Comparison of ENCODE assay signal across 24 mouse cellular contexts in the genomic region with DNA sequence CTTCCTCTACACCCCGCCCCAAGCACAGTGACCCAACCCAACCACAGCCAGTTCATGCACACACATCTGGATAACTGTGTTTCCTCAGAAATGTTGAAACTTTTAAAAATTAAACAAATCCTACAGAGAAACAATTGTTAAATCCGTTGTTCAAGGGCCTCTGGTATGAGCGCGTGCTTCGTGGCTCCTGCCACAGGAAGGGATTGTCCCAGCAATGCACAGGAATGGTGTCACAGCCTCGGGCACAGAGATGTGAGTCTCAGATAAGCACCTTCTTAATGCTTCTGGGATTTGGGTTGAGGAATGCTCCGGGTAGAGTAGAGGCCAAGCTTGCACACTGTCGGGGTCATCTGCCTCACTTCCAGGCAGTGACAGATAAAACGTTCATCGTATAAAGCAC. TPM values are rescaled to one million over a fixed set of nuclear protein-coding genes. Genes with fewer than 3 reads are reported as not detected.
DNase-seq lines count a peak whose midpoint lies in the region; ATAC-seq and TF ChIP-seq lines count a peak whose summit lies in the region.
"Had no signal": no experiment of that assay in that cellular context is flagged by ENCODE, and none has a peak within 500 bp of the region (broad histone marks: within the 10 kb centered on the region; RNA-seq: fewer than 3 reads in every experiment).

No protein-coding gene starts in this region.

- intact Hi-C loops in heart, adult 2 months (cut with DNase I), result no loop called here
- intact Hi-C loops in heart, postnatal 25 days (cut with DNase I), result loop anchor here (2.0 kb wide), 1 partner anchor 49 kb away; no protein-coding TSS in a partner anchor

- H3K9ac ChIP-seq in heart, adult 2 months (ENCODE audit: low read depth, low read length), result no peak overlapping the region
- no peak overlapping the region for H3K9ac ChIP-seq in intestine, embryonic 15.5 days
- H3K9ac ChIP-seq in intestine, postnatal 0 days (ENCODE audit: low read depth, low read length), result no peak overlapping the region
- no peak overlapping the region for H3K9ac ChIP-seq in lung, postnatal 0 days (replicated peaks; ENCODE audit: low read depth)
- H3K9ac ChIP-seq in stomach, postnatal 0 days (ENCODE audit: low read length), result no peak overlapping the region
- H3K9ac ChIP-seq: embryonic facial prominence, embryonic 12.5 days; liver, postnatal 0 days; neural tube, embryonic 15.5 days; stomach, embryonic 15.5 days had no signal

- no peaks in the 10 kb centered on the region for H3K79me2 ChIP-seq in heart, adult 2 months (replicated peaks; ENCODE audit: control insufficient read depth, insufficient read depth, low read length)

- H3K27me3 ChIP-seq in heart, adult 2 months (ENCODE audit: control insufficient read depth, insufficient read depth, low read length), result no peaks in the 10 kb centered on the region
- no peaks in the 10 kb centered on the region for H3K27me3 ChIP-seq in intestine, embryonic 15.5 days (replicated peaks)
- H3K27me3 ChIP-seq in intestine, postnatal 0 days (replicated peaks; ENCODE audit: control insufficient read depth, insufficient read depth, low read length), result no peaks in the 10 kb centered on the region
- H3K27me3 ChIP-seq in lung, postnatal 0 days (replicated peaks; ENCODE audit: insufficient read depth, low read length), result no peaks in the 10 kb centered on the region
- no peaks in the 10 kb centered on the region for H3K27me3 ChIP-seq in stomach, postnatal 0 days (ENCODE audit: control insufficient read depth, insufficient read depth, low read length)
- H3K27me3 ChIP-seq: embryonic facial prominence, embryonic 12.5 days; neural tube, embryonic 15.5 days; stomach, embryonic 15.5 days had no signal

- no peak for TF ChIP-seq EP300 in heart, adult 2 months (IDR thresholded peaks at IDR 0.05; ENCODE audit: insufficient read depth, low read depth, low read length)
- peak; percentile 71 for TF ChIP-seq EP300 in lung, postnatal 0 days (IDR thresholded peaks at IDR 0.05)
- TF ChIP-seq EP300 in stomach, postnatal 0 days (optimal IDR thresholded peaks at IDR 0.05), result no peak

- peak overlapping the region; percentile 83 for H3K27ac ChIP-seq in heart, adult 2 months
- 0 out of 2 replicates have a peak overlapping the region, but pooled peaks have one; percentile 3 for H3K27ac ChIP-seq in intestine, embryonic 15.5 days
- H3K27ac ChIP-seq in intestine, postnatal 0 days (ENCODE audit: low read depth, low read length), result no peak overlapping the region
- peak overlapping the region; percentile 84 for H3K27ac ChIP-seq in lung, postnatal 0 days (ENCODE audit: low read length)
- H3K27ac ChIP-seq in stomach, postnatal 0 days (replicated peaks), result peak overlapping the region; percentile 35; the same call in 1 of the 2 replicates
- H3K27ac ChIP-seq: embryonic facial prominence, embryonic 12.5 days; hindbrain, embryonic 10.5 days; kidney, postnatal 0 days; neural tube, embryonic 15.5 days; stomach, embryonic 15.5 days had no signal

- no peak for ATAC-seq in intestine, embryonic 15.5 days
- no peak for ATAC-seq in intestine, postnatal 0 days
- ATAC-seq in lung, postnatal 0 days, result peak; percentile 29
- ATAC-seq in stomach, postnatal 0 days (ENCODE audit: low FRiP score, low TSS enrichment), result no peak
- ATAC-seq: activated CD4-positive, CD25-positive, alpha-beta regulatory T cell, adult 4 months; forebrain, embryonic 14.5 days; liver, postnatal 0 days had no signal

- no peaks in the 10 kb centered on the region for H3K9me3 ChIP-seq in intestine, embryonic 15.5 days
- no peaks in the 10 kb centered on the region for H3K9me3 ChIP-seq in intestine, postnatal 0 days (ENCODE audit: control insufficient read depth)
- no peaks in the 10 kb centered on the region for H3K9me3 ChIP-seq in lung, postnatal 0 days (ENCODE audit: low read length)
- H3K9me3 ChIP-seq in stomach, postnatal 0 days (ENCODE audit: control insufficient read depth, low read length), result no peaks in the 10 kb centered on the region
- H3K9me3 ChIP-seq: embryonic facial prominence, embryonic 12.5 days; hindbrain, embryonic 10.5 days; neural tube, embryonic 15.5 days; stomach, embryonic 15.5 days had no signal

- 51% methylated on average over 10 of the region's 10 CpGs for WGBS in heart, adult 2 months
- 70% methylated on average over 10 of the region's 10 CpGs for WGBS in intestine, embryonic 15.5 days
- 63% methylated on average over 10 of the region's 10 CpGs for WGBS in intestine, postnatal 0 days
- WGBS in lung, postnatal 0 days, result 32% methylated on average over 10 of the region's 10 CpGs
- 39% methylated on average over 10 of the region's 10 CpGs for WGBS in lung, adult 2 months
- WGBS in stomach, postnatal 0 days, result 62% methylated on average over 10 of the region's 10 CpGs

- no peak for TF ChIP-seq POLR2A in heart, adult 2 months (IDR thresholded peaks at IDR 0.05; ENCODE audit: insufficient read depth, low read depth, low read length)
- TF ChIP-seq POLR2A in lung, adult 2 months (IDR thresholded peaks at IDR 0.05; ENCODE audit: borderline replicate concordance, extremely low read depth, low read depth, low read length), result no peak

- TF ChIP-seq CTCF in heart, adult 2 months (IDR thresholded peaks at IDR 0.05), result no peak
- no peak for TF ChIP-seq CTCF in intestine, postnatal 0 days (IDR thresholded peaks at IDR 0.05; ENCODE audit: low read depth)
- no peak for TF ChIP-seq CTCF in lung, postnatal 0 days (IDR thresholded peaks at IDR 0.05)
- TF ChIP-seq CTCF in lung, adult 2 months (IDR thresholded peaks at IDR 0.05; ENCODE audit: insufficient read depth, low read length), result no peak
- TF ChIP-seq CTCF in stomach, postnatal 0 days (IDR thresholded peaks at IDR 0.05; ENCODE audit: low read depth), result no peak

- peaks cover 54% of the 10 kb centered on the region for H3K4me1 ChIP-seq in heart, adult 2 months (ENCODE audit: control insufficient read depth, insufficient read depth, low read length)
- H3K4me1 ChIP-seq in intestine, embryonic 15.5 days (replicated peaks), result peaks cover 17% of the 10 kb centered on the region
- H3K4me1 ChIP-seq in intestine, postnatal 0 days (replicated peaks; ENCODE audit: control insufficient read depth, insufficient read depth, low read length), result no peaks in the 10 kb centered on the region
- peaks cover 18% of the 10 kb centered on the region for H3K4me1 ChIP-seq in lung, postnatal 0 days (ENCODE audit: insufficient read depth, low read depth, low read length)
- peaks cover 23% of the 10 kb centered on the region for H3K4me1 ChIP-seq in lung, adult 2 months (ENCODE audit: control insufficient read depth, insufficient read depth, low read length)
- no peaks in the 10 kb centered on the region; the same call in 1 of the 2 replicates for H3K4me1 ChIP-seq in stomach, postnatal 0 days (replicated peaks; ENCODE audit: control insufficient read depth, insufficient read depth)

- H3K36me3 ChIP-seq in heart, adult 2 months (ENCODE audit: control insufficient read depth, insufficient read depth, low read length), result peaks cover 40% of the 10 kb centered on the region
- H3K36me3 ChIP-seq in intestine, embryonic 15.5 days, result no peaks in the 10 kb centered on the region
- no peaks in the 10 kb centered on the region for H3K36me3 ChIP-seq in intestine, postnatal 0 days (ENCODE audit: control insufficient read depth, insufficient read depth)
- no peaks in the 10 kb centered on the region for H3K36me3 ChIP-seq in lung, postnatal 0 days (ENCODE audit: insufficient read depth, low read length)
- no peaks in the 10 kb centered on the region for H3K36me3 ChIP-seq in stomach, postnatal 0 days (ENCODE audit: control insufficient read depth, insufficient read depth, low read length)
- H3K36me3 ChIP-seq: embryonic facial prominence, embryonic 12.5 days; hindbrain, embryonic 10.5 days; neural tube, embryonic 15.5 days; stomach, embryonic 15.5 days had no signal

- DNase-seq in heart, adult 2 months, result no peak
- no peak for DNase-seq in heart, postnatal 25 days (ENCODE audit: low spot score)
- peak; percentile 73 for DNase-seq in lung, postnatal 0 days (ENCODE audit: low spot score)
- DNase-seq in lung, adult 2 months, result no peak
- DNase-seq in stomach, postnatal 0 days (ENCODE audit: low spot score), result no peak
- DNase-seq in thymus, adult 18-20 months, result no peak
- DNase-seq: adrenal gland, adult 8-10 months; cerebellum, adult 18-20 months; cerebellum, postnatal 14 days; gastrocnemius, postnatal 10 days; kidney, adult 2 months; liver, postnatal 0 days; thymus, adult 2 months had no signal

- H3K4me3 ChIP-seq in heart, adult 2 months, result no peak overlapping the region
- H3K4me3 ChIP-seq in intestine, embryonic 15.5 days (replicated peaks), result no peak overlapping the region
- no peak overlapping the region for H3K4me3 ChIP-seq in intestine, postnatal 0 days (ENCODE audit: low read depth, low read length)
- no peak overlapping the region for H3K4me3 ChIP-seq in lung, postnatal 0 days (ENCODE audit: low read depth, low read length)
- H3K4me3 ChIP-seq in lung, adult 2 months (replicated peaks; ENCODE audit: extremely low read depth, low read depth, low read length), result no peak overlapping the region
- no peak overlapping the region for H3K4me3 ChIP-seq in stomach, postnatal 0 days (ENCODE audit: low read depth, low read length)
- H3K4me3 ChIP-seq: embryonic facial prominence, embryonic 12.5 days; hindbrain, embryonic 10.5 days; neural tube, embryonic 15.5 days; stomach, embryonic 15.5 days had no signal

- no peak overlapping the region for H3K4me2 ChIP-seq in intestine, embryonic 15.5 days (replicated peaks)
- H3K4me2 ChIP-seq in intestine, postnatal 0 days (replicated peaks; ENCODE audit: low read depth), result no peak overlapping the region
- no peak overlapping the region for H3K4me2 ChIP-seq in lung, postnatal 0 days (replicated peaks; ENCODE audit: low read depth, low read length)
- H3K4me2 ChIP-seq in stomach, postnatal 0 days (replicated peaks; ENCODE audit: low read depth), result no peak overlapping the region
- H3K4me2 ChIP-seq: embryonic facial prominence, embryonic 12.5 days; liver, embryonic 11.5 days; midbrain, embryonic 11.5 days; neural tube, embryonic 15.5 days; stomach, embryonic 15.5 days had no signal

RNA-seq across cellular contexts. Expression of gene Col4a1, which starts 58.7 kb away (rescaled TPM):
- total RNA-seq in heart, adult 2 months (2021), result 100 to 1,000 TPM; 221 to 311 TPM
- 258 and 384 TPM in 2 replicates for polyA plus RNA-seq in heart, adult 2 months (2012; rRNA removed)
- total RNA-seq in heart, postnatal 25 days (2021), result 100 to 1,000 TPM; 537 to 622 TPM
- polyA plus RNA-seq in intestine, embryonic 15.5 days (2015; fragmentation: Nextera tagmentation; extraction: Ambion mirVana), result 161 and 170 TPM in 2 replicates
- polyA plus RNA-seq in intestine, postnatal 0 days (2015; fragmentation: Nextera tagmentation; extraction: Ambion mirVana), result 84.5 and 85.5 TPM in 2 replicates
- 346 and 376 TPM in 2 replicates for polyA plus RNA-seq in lung, postnatal 0 days (2015; fragmentation: Nextera tagmentation; extraction: Ambion mirVana)
- 556 and 580 TPM in 2 replicates for polyA plus RNA-seq in lung, adult 2 months (2012; rRNA removed)
- polyA plus RNA-seq in stomach, postnatal 0 days (2015; fragmentation: Nextera tagmentation; extraction: Ambion mirVana), result 96.3 and 99.0 TPM in 2 replicates
- polyA plus RNA-seq: activated CD4-positive, CD25-positive, alpha-beta regulatory T cell, adult 4 months had no signal

RNA-seq across cellular contexts. Expression of gene Col4a2, which starts 58.7 kb away (rescaled TPM):
- total RNA-seq in heart, adult 2 months (2021), result 100 to 1,000 TPM; 139 to 172 TPM
- polyA plus RNA-seq in heart, adult 2 months (2012; rRNA removed), result 104 and 139 TPM in 2 replicates
- total RNA-seq in heart, postnatal 25 days (2021), result 100 to 1,000 TPM; 292 to 338 TPM
- polyA plus RNA-seq in intestine, embryonic 15.5 days (2015; fragmentation: Nextera tagmentation; extraction: Ambion mirVana), result 60.2 and 61.4 TPM in 2 replicates
- 44.5 and 44.8 TPM in 2 replicates for polyA plus RNA-seq in intestine, postnatal 0 days (2015; fragmentation: Nextera tagmentation; extraction: Ambion mirVana)
- 183 and 189 TPM in 2 replicates for polyA plus RNA-seq in lung, postnatal 0 days (2015; fragmentation: Nextera tagmentation; extraction: Ambion mirVana)
- polyA plus RNA-seq in lung, adult 2 months (2012; rRNA removed), result 219 and 237 TPM in 2 replicates
- 43.4 and 47.2 TPM in 2 replicates for polyA plus RNA-seq in stomach, postnatal 0 days (2015; fragmentation: Nextera tagmentation; extraction: Ambion mirVana)
- polyA plus RNA-seq: activated CD4-positive, CD25-positive, alpha-beta regulatory T cell, adult 4 months had no signal
